Mouse (Mus musculus): ENCODE data around the gene Asap2. TPM values are rescaled to one million over a fixed set of nuclear protein-coding genes. Genes with fewer than 3 reads are reported as not detected.
A peak's percentile ranks its signal among the peaks of the same experiment; 100 is the strongest.
"Not testable (repeated sequence)": the region's sequence is repeated elsewhere in the genome, so short reads cannot be mapped to it uniquely, and the experiment has no call there.

The Asap2 gene
- total RNA-seq (2015; ENCODE audit: low replicate concordance) (5.0 and 9.6 TPM in 2 replicates), total RNA-seq (2017; ENCODE audit: low replicate concordance) (10.4 and 11.2 TPM in 2 replicates)

GRCm38 (mm10) chr12:20990132-20990531, at the start of gene Asap2:
Asap2 (plus strand) TSS chr12:20990459.
- not testable (repeated sequence) for ATAC-seq (replicated peaks; ENCODE audit: low FRiP score, poor library complexity, severe bottlenecking)

GRCm38 (mm10) chr12:20947051-20947997, 42.9 kb upstream of the Asap2 start:
- ATAC-seq (replicated peaks; ENCODE audit: low FRiP score, poor library complexity, severe bottlenecking) = not testable (repeated sequence)

- ATAC-seq (replicated peaks; ENCODE audit: low FRiP score, poor library complexity, severe bottlenecking) = not testable (repeated sequence)
Observed at GRCm38 (mm10) chr12:20990579-20990978, 320 bp downstream of the Asap2 start.

GRCm38 (mm10) chr12:21030875-21031274, 40.6 kb downstream of the Asap2 start:
- ATAC-seq (replicated peaks; ENCODE audit: low FRiP score, poor library complexity, severe bottlenecking) = not testable (repeated sequence)

GRCm38 (mm10) chr12:21046716-21047115, 56.5 kb downstream of the Asap2 start:
- not testable (repeated sequence) for ATAC-seq (replicated peaks; ENCODE audit: low FRiP score, poor library complexity, severe bottlenecking)

- ATAC-seq (replicated peaks; ENCODE audit: low FRiP score, poor library complexity, severe bottlenecking) = not testable (repeated sequence)
Observed at GRCm38 (mm10) chr12:21075731-21076130, 85.5 kb downstream of the Asap2 start.

- not testable (repeated sequence) for ATAC-seq (replicated peaks; ENCODE audit: low FRiP score, poor library complexity, severe bottlenecking)
Observed at GRCm38 (mm10) chr12:21090168-21090567, 99.9 kb downstream of the Asap2 start.

- ATAC-seq (replicated peaks; ENCODE audit: low FRiP score, poor library complexity, severe bottlenecking) = not testable (repeated sequence)
Observed at GRCm38 (mm10) chr12:21092446-21092845, 102.2 kb downstream of the Asap2 start.

GRCm38 (mm10) chr12:21097806-21098325, 107.6 kb downstream of the Asap2 start:
- ATAC-seq (replicated peaks; ENCODE audit: low FRiP score, poor library complexity, severe bottlenecking) = not testable (repeated sequence)

GRCm38 (mm10) chr12:21111116-21111475, 120.8 kb downstream of the Asap2 start:
- ATAC-seq (replicated peaks; ENCODE audit: low FRiP score, poor library complexity, severe bottlenecking) = 0 out of 2 replicates have a peak, but pooled peaks have one; percentile 22

- peak; percentile 99 for ATAC-seq (replicated peaks; ENCODE audit: low FRiP score, poor library complexity, severe bottlenecking)
Observed at GRCm38 (mm10) chr12:21111476-21112452, 121.5 kb downstream of the Asap2 start.

GRCm38 (mm10) chr12:21112453-21112857, 122.2 kb downstream of the Asap2 start:
- ATAC-seq (replicated peaks; ENCODE audit: low FRiP score, poor library complexity, severe bottlenecking) = peak; percentile 74; the same call in 1 of the 2 replicates

- no peak for ATAC-seq (replicated peaks; ENCODE audit: low FRiP score, poor library complexity, severe bottlenecking)
Observed at GRCm38 (mm10) chr12:21119446-21119845, 129.2 kb downstream of the Asap2 start.

GRCm38 (mm10) chr12:21122818-21123217, 132.6 kb downstream of the Asap2 start:
- no peak for ATAC-seq (replicated peaks; ENCODE audit: low FRiP score, poor library complexity, severe bottlenecking)

GRCm38 (mm10) chr12:21123647-21124046, 133.4 kb downstream of the Asap2 start:
- ATAC-seq (replicated peaks; ENCODE audit: low FRiP score, poor library complexity, severe bottlenecking) = no peak

GRCm38 (mm10) chr12:21125675-21126470, 135.6 kb downstream of the Asap2 start:
- ATAC-seq (replicated peaks; ENCODE audit: low FRiP score, poor library complexity, severe bottlenecking) = no peak

GRCm38 (mm10) chr12:21126516-21126915, 136.3 kb downstream of the Asap2 start:
- no peak for ATAC-seq (replicated peaks; ENCODE audit: low FRiP score, poor library complexity, severe bottlenecking)

- peak; percentile 71 for ATAC-seq (replicated peaks; ENCODE audit: low FRiP score, poor library complexity, severe bottlenecking)
Observed at GRCm38 (mm10) chr12:21128930-21129869, 138.9 kb downstream of the Asap2 start.

Measured in erythroid progenitor cell, adult 5-6 weeks (primary cell).